Comparison of ENCODE assay signal across 9 mouse cellular contexts in the genomic region with DNA sequence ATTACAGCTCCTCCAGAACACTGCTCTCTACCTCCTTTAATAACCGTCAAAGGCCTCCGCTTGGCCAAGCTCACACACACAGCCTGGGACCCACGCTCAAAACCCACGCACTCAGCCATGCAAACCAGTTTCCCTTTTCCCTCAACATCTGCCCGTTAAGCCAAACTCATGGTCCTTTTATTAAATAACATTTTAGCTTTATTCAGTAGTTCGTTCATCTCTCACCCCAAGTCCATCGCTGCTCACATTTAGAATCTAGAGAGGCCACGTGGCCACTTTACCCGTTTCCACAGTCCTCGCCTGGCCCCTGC. TPM values are rescaled to one million over a fixed set of nuclear protein-coding genes. Genes with fewer than 3 reads are reported as not detected.
DNase-seq lines count a peak whose midpoint lies in the region; ATAC-seq and TF ChIP-seq lines count a peak whose summit lies in the region.
"Had no signal": no experiment of that assay in that cellular context is flagged by ENCODE, and none has a peak within 500 bp of the region (broad histone marks: within the 10 kb centered on the region; RNA-seq: fewer than 3 reads in every experiment).

No protein-coding gene starts in this region.

- H3K27ac ChIP-seq in heart, postnatal 0 days (ENCODE audit: low read depth): no peak overlapping the region
- H3K27ac ChIP-seq in brown adipose tissue, adult 24 weeks (replicated peaks; ENCODE audit: low read depth, low read length): no peak overlapping the region
- peak overlapping the region; percentile 86 for H3K27ac ChIP-seq in hindbrain, embryonic 10.5 days
- peak overlapping the region; percentile 86 for H3K27ac ChIP-seq in midbrain, embryonic 10.5 days (replicated peaks)

- no peak for TF ChIP-seq EP300 in heart, postnatal 0 days (IDR thresholded peaks at IDR 0.05; ENCODE audit: low read depth)

- peaks cover 48% of the 10 kb centered on the region for H3K27me3 ChIP-seq in heart, postnatal 0 days (ENCODE audit: control insufficient read depth, insufficient read depth, low read length)
- H3K27me3 ChIP-seq in hindbrain, embryonic 10.5 days (ENCODE audit: insufficient read depth, poor library complexity, severe bottlenecking): peaks cover 100% of the 10 kb centered on the region
- peaks cover 99% of the 10 kb centered on the region for H3K27me3 ChIP-seq in midbrain, embryonic 10.5 days (ENCODE audit: low read depth, poor library complexity, severe bottlenecking)

- WGBS in heart, postnatal 0 days: 21% methylated on average over 10 of the region's 10 CpGs
- WGBS in hindbrain, embryonic 10.5 days: 8% methylated on average over 10 of the region's 10 CpGs
- WGBS in midbrain, embryonic 10.5 days: 10% methylated on average over 10 of the region's 10 CpGs

- H3K9me3 ChIP-seq in heart, postnatal 0 days (replicated peaks; ENCODE audit: control insufficient read depth, low read length): no peaks in the 10 kb centered on the region
- H3K9me3 ChIP-seq in hindbrain, embryonic 10.5 days: no peaks in the 10 kb centered on the region
- H3K9me3 ChIP-seq in midbrain, embryonic 10.5 days (replicated peaks): no peaks in the 10 kb centered on the region

- H3K4me1 ChIP-seq in heart, postnatal 0 days (ENCODE audit: control insufficient read depth, insufficient read depth): peaks cover 18% of the 10 kb centered on the region; the same call in 1 of the 2 replicates
- peaks cover 5% of the 10 kb centered on the region for H3K4me1 ChIP-seq in brown adipose tissue, adult 24 weeks (ENCODE audit: control insufficient read depth, insufficient read depth, insufficient read length, low read length)
- peaks cover 97% of the 10 kb centered on the region for H3K4me1 ChIP-seq in hindbrain, embryonic 10.5 days (replicated peaks)
- peaks cover 90% of the 10 kb centered on the region for H3K4me1 ChIP-seq in midbrain, embryonic 10.5 days

- DNase-seq in heart, postnatal 0 days (ENCODE audit: low spot score): no peak
- DNase-seq in heart, adult 11 months: no peak
- DNase-seq in hindbrain, embryonic 10.5 days (ENCODE audit: low spot score): no peak
- DNase-seq in midbrain, embryonic 10.5 days (ENCODE audit: low spot score): no peak
- DNase-seq in ovary, postnatal 14 days (ENCODE audit: low spot score): no peak
- DNase-seq in right cerebral cortex, postnatal 14 days: no peak

- peak overlapping the region; percentile 4; the same call in 1 of the 2 replicates for H3K9ac ChIP-seq in heart, postnatal 0 days (replicated peaks; ENCODE audit: low read depth, low read length)

- TF ChIP-seq CTCF in heart, postnatal 0 days (IDR thresholded peaks at IDR 0.05; ENCODE audit: low read depth): no peak

- no peaks in the 10 kb centered on the region for H3K36me3 ChIP-seq in heart, postnatal 0 days (replicated peaks; ENCODE audit: control insufficient read depth, insufficient read depth, low read length)
- H3K36me3 ChIP-seq in hindbrain, embryonic 10.5 days: no peaks in the 10 kb centered on the region
- H3K36me3 ChIP-seq in midbrain, embryonic 10.5 days: no peaks in the 10 kb centered on the region

- no peak for ATAC-seq in heart, postnatal 0 days (ENCODE audit: insufficient read depth, low read depth)
- ATAC-seq in erythroblast, adult 5-6 weeks (replicated peaks; ENCODE audit: low FRiP score, poor library complexity, severe bottlenecking): no peak

- peak overlapping the region; percentile 38 for H3K4me3 ChIP-seq in heart, postnatal 0 days (ENCODE audit: low read depth, low read length)
- H3K4me3 ChIP-seq in brown adipose tissue, adult 24 weeks (ENCODE audit: insufficient read depth, low read depth, low read length): peak overlapping the region; percentile 80
- peak overlapping the region; percentile 58 for H3K4me3 ChIP-seq in hindbrain, embryonic 10.5 days
- H3K4me3 ChIP-seq in midbrain, embryonic 10.5 days: peak overlapping the region; percentile 61
- H3K4me3 ChIP-seq: erythroblast, embryonic 14.5 days had no signal

- peak overlapping the region; percentile 79 for H3K4me2 ChIP-seq in heart, postnatal 0 days (ENCODE audit: low read depth, low read length)

RNA-seq across cellular contexts. Expression of a gene that starts 3.0 kb away (rescaled TPM):
- 18.4 and 26.1 TPM in 2 replicates for total RNA-seq in heart, postnatal 0 days (2014; rRNA removed; ENCODE audit: low replicate concordance)
- 6.0 and 6.5 TPM in 2 replicates for polyA plus RNA-seq in heart, postnatal 0 days (2015; fragmentation: Nextera tagmentation; extraction: Ambion mirVana)
- 2.5 and 2.8 TPM in 2 replicates for polyA plus RNA-seq in brown adipose tissue, adult 24 weeks (2012; ENCODE audit: insufficient read depth, insufficient read length, missing spikeins)
- polyA plus RNA-seq in hindbrain, embryonic 10.5 days (2016; fragmentation: Nextera tagmentation; extraction: Ambion mirVana): 6.2 and 6.8 TPM in 2 replicates
- polyA plus RNA-seq in midbrain, embryonic 10.5 days (2016; fragmentation: Nextera tagmentation; extraction: Ambion mirVana): 5.7 and 9.5 TPM in 2 replicates
- not detected in 2 replicates for total RNA-seq in erythroblast, adult 5-6 weeks (2015; ENCODE audit: low replicate concordance)
- not detected in 2 replicates for total RNA-seq in erythroblast, adult 5-6 weeks (2017; ENCODE audit: low replicate concordance)

RNA-seq across cellular contexts. Expression of a gene that starts 4.2 kb away (rescaled TPM):
- not detected in 2 replicates for total RNA-seq in heart, postnatal 0 days (2014; rRNA removed; ENCODE audit: low replicate concordance)
- polyA plus RNA-seq in heart, postnatal 0 days (2015; fragmentation: Nextera tagmentation; extraction: Ambion mirVana): not detected in 2 replicates
- not detected in 2 replicates for polyA plus RNA-seq in brown adipose tissue, adult 24 weeks (2012; ENCODE audit: insufficient read depth, insufficient read length, missing spikeins)
- not detected in 2 replicates for polyA plus RNA-seq in hindbrain, embryonic 10.5 days (2016; fragmentation: Nextera tagmentation; extraction: Ambion mirVana)
- polyA plus RNA-seq in midbrain, embryonic 10.5 days (2016; fragmentation: Nextera tagmentation; extraction: Ambion mirVana): 0.20 TPM in 1 of 2 replicates, not detected in the other
- not detected in 2 replicates for total RNA-seq in erythroblast, adult 5-6 weeks (2015; ENCODE audit: low replicate concordance)
- not detected in 2 replicates for total RNA-seq in erythroblast, adult 5-6 weeks (2017; ENCODE audit: low replicate concordance)

RNA-seq across cellular contexts. Expression of a gene that starts 5.5 kb away (rescaled TPM):
- 4.0 and 4.2 TPM in 2 replicates for total RNA-seq in heart, postnatal 0 days (2014; rRNA removed; ENCODE audit: low replicate concordance)
- 5.4 and 6.0 TPM in 2 replicates for polyA plus RNA-seq in heart, postnatal 0 days (2015; fragmentation: Nextera tagmentation; extraction: Ambion mirVana)
- 2.8 and 3.1 TPM in 2 replicates for polyA plus RNA-seq in brown adipose tissue, adult 24 weeks (2012; ENCODE audit: insufficient read depth, insufficient read length, missing spikeins)
- 20.6 and 21.6 TPM in 2 replicates for polyA plus RNA-seq in hindbrain, embryonic 10.5 days (2016; fragmentation: Nextera tagmentation; extraction: Ambion mirVana)
- polyA plus RNA-seq in midbrain, embryonic 10.5 days (2016; fragmentation: Nextera tagmentation; extraction: Ambion mirVana): 19.4 and 22.9 TPM in 2 replicates
- total RNA-seq in erythroblast, adult 5-6 weeks (2015; ENCODE audit: low replicate concordance): 0.38 and 0.63 TPM in 2 replicates
- 0.84 and 1.4 TPM in 2 replicates for total RNA-seq in erythroblast, adult 5-6 weeks (2017; ENCODE audit: low replicate concordance)

RNA-seq across cellular contexts. Expression of a gene that starts 7.4 kb away (rescaled TPM):
- total RNA-seq in heart, postnatal 0 days (2014; rRNA removed; ENCODE audit: low replicate concordance): not detected in 2 replicates
- 0.16 and 0.20 TPM in 2 replicates for polyA plus RNA-seq in heart, postnatal 0 days (2015; fragmentation: Nextera tagmentation; extraction: Ambion mirVana)
- polyA plus RNA-seq in brown adipose tissue, adult 24 weeks (2012; ENCODE audit: insufficient read depth, insufficient read length, missing spikeins): not detected in 2 replicates
- 0.49 and 1.0 TPM in 2 replicates for polyA plus RNA-seq in hindbrain, embryonic 10.5 days (2016; fragmentation: Nextera tagmentation; extraction: Ambion mirVana)
- 0.25 and 1.0 TPM in 2 replicates for polyA plus RNA-seq in midbrain, embryonic 10.5 days (2016; fragmentation: Nextera tagmentation; extraction: Ambion mirVana)
- not detected in 2 replicates for total RNA-seq in erythroblast, adult 5-6 weeks (2015; ENCODE audit: low replicate concordance)
- total RNA-seq in erythroblast, adult 5-6 weeks (2017; ENCODE audit: low replicate concordance): 0.70 TPM in 1 of 2 replicates, not detected in the other
- polyA plus RNA-seq: erythroblast, embryonic 14.5 days had no signal

RNA-seq across cellular contexts. Expression of a gene that starts 12.7 kb away (rescaled TPM):
- 0.69 and 5.1 TPM in 2 replicates for total RNA-seq in heart, postnatal 0 days (2014; rRNA removed; ENCODE audit: low replicate concordance)
- 0.66 and 0.77 TPM in 2 replicates for polyA plus RNA-seq in heart, postnatal 0 days (2015; fragmentation: Nextera tagmentation; extraction: Ambion mirVana)
- polyA plus RNA-seq in brown adipose tissue, adult 24 weeks (2012; ENCODE audit: insufficient read depth, insufficient read length, missing spikeins): 0.63 TPM in 1 of 2 replicates, not detected in the other
- polyA plus RNA-seq in hindbrain, embryonic 10.5 days (2016; fragmentation: Nextera tagmentation; extraction: Ambion mirVana): 0.89 and 1.2 TPM in 2 replicates
- polyA plus RNA-seq in midbrain, embryonic 10.5 days (2016; fragmentation: Nextera tagmentation; extraction: Ambion mirVana): 0.22 and 0.35 TPM in 2 replicates
- total RNA-seq in erythroblast, adult 5-6 weeks (2015; ENCODE audit: low replicate concordance): not detected in 2 replicates
- not detected in 2 replicates for total RNA-seq in erythroblast, adult 5-6 weeks (2017; ENCODE audit: low replicate concordance)
- polyA plus RNA-seq: erythroblast, embryonic 14.5 days had no signal

Comparison
In these comparisons a context has a peak if more than half of its experiments do, and no peak if none do; other contexts are left out.
1. H3K27ac ChIP-seq: peak in hindbrain, embryonic 10.5 days (single experiment) and midbrain, embryonic 10.5 days (single experiment); none in heart, postnatal 0 days (single experiment) and brown adipose tissue, adult 24 weeks (single experiment).
2. Peak in every context shown above with its lines, with median percentiles within 50 percentile points of each other: H3K4me3 ChIP-seq.